Mouse (Mus musculus) hindbrain, embryonic 16.5 days (tissue): ENCODE measurements around the gene Cd68. TPM values are rescaled to one million over a fixed set of nuclear protein-coding genes. Genes with fewer than 3 reads are reported as not detected.
"Not testable (repeated sequence)": the region's sequence is repeated elsewhere in the genome, so short reads cannot be mapped to it uniquely, and the experiment has no call there.

Source experiments
- ATAC-seq: fragments of 200-750 bp; cut with Nextera tagmentation; 2 replicates; pipeline ENCODE4 v1.8.0; 2017; ENCODE audit warnings: moderate TSS enrichment, moderate library complexity
- H3K27ac ChIP-seq: fragments of 300-500 bp; sonication (generic); 2 replicates; pipeline ENCODE4 v1.5.1; 2014; ENCODE audit warnings: low read depth, mild to moderate bottlenecking, control low read depth, low read length, moderate library complexity
- H3K27me3 ChIP-seq: fragments of 300-500 bp; sonication (generic); replicated peaks from 2 replicates; pipeline ENCODE4 v1.6.1; 2014; ENCODE audit warnings: low read length; ENCODE audit not compliant: control insufficient read depth, insufficient read depth
- H3K36me3 ChIP-seq: fragments of 300-500 bp; sonication (generic); 2 replicates; pipeline ENCODE4 v1.6.1; 2014; ENCODE audit warnings: mild to moderate bottlenecking, low read length, moderate library complexity, mixed read lengths; ENCODE audit not compliant: control insufficient read depth, insufficient read depth
- H3K4me1 ChIP-seq: fragments of 300-500 bp; sonication (generic); 2 replicates; pipeline ENCODE4 v1.6.1; 2014; ENCODE audit warnings: low read depth, low read length; ENCODE audit not compliant: control insufficient read depth, insufficient read depth
- H3K4me2 ChIP-seq: fragments of 300-500 bp; sonication (generic); 2 replicates; pipeline ENCODE4 v1.6.1; 2014; ENCODE audit warnings: mild to moderate bottlenecking, low read length, control low read depth, moderate library complexity
- H3K4me3 ChIP-seq: fragments of 300-500 bp; sonication (generic); 2 replicates; pipeline ENCODE4 v1.5.1; 2014; ENCODE audit warnings: mild to moderate bottlenecking, low read length, control low read depth, moderate library complexity
- H3K9ac ChIP-seq: fragments of 300-500 bp; sonication (generic); 2 replicates; pipeline ENCODE4 v1.6.1; 2014; ENCODE audit warnings: low read depth, mild to moderate bottlenecking, control low read depth, low read length, moderate library complexity
- H3K9me3 ChIP-seq: fragments of 300-500 bp; sonication (generic); 2 replicates; pipeline ENCODE4 v1.6.1; 2014; ENCODE audit warnings: mild to moderate bottlenecking, low read length, moderate library complexity; ENCODE audit not compliant: control insufficient read depth
- WGBS: fragments of 180-500 bp; shearing (Covaris S2); extraction: QIAGEN DNeasy Blood & Tissue Kit; methylation state at CpG from one replicate; pipeline ENCODE4 v1.1.7; 2014; 5-methylcytosine and 5-hydroxymethylcytosine counted together
- polyA plus RNA-seq: library from polyadenylated mRNA; unstranded; fragments of >200 nt; fragmentation: Nextera tagmentation; extraction: Ambion mirVana; gene quantifications from 2 replicates; pipeline ENCODE4 v1.2.1, GENCODE M21; 2015

Cd68 gene
- polyA plus RNA-seq, 1 experiment from 2014 or later = 11.5 TPM

DNA sequence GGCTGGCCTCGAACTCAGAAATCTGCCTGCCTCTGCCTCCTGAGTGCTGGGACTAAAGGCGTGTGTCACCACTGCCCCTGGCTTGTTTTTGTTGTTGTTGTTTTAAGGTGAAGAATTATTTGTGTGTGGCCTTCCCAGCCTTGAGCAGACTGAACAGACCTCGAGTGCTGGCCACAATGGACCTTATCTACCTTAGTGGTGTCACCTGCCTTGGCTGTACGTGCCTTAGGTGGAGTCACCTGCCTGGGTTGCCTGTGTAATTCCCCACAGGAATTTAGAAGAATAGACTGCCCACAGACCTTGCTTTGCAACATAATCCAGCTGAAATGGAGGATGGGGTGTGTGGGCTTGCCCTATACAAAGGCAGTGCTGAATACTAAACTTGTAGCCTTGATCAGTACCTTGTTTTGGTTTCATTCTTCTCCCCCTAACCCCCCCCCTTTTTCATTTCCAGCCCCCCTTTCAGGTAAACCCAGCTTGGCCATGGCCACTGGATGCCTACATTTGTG lies 42.0 kb upstream of the Cd68 start:
- H3K4me2 ChIP-seq = no peak overlapping the region
- no peak overlapping the region for H3K4me3 ChIP-seq
- no peak overlapping the region for H3K27ac ChIP-seq
- H3K9ac ChIP-seq = no peak overlapping the region
- no peaks in the 10 kb centered on the region for H3K27me3 ChIP-seq
- no peaks in the 10 kb centered on the region for H3K9me3 ChIP-seq
- WGBS = 86% methylated on average over 4 of the region's 4 CpGs
- no peaks in the 10 kb centered on the region for H3K4me1 ChIP-seq
- H3K36me3 ChIP-seq = no peaks in the 10 kb centered on the region
- no peak for ATAC-seq

DNA sequence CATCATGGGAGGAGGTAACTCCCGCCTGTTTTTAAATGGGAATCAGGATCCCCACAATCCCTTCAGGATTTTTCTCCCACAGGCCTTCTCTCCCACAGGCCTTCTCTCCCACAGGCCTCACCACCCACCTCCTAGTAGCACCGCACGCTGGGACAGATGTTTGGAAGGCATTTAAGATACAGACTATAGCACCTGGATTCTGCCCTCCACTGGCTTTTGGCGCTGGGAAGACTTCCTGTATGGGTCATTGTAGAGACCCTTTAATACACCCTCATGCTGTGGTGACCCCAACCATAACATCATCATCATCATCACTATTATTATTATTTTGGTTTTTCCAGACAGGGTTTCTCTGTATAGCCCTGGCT lies 41.5 kb upstream of the Cd68 start:
- no peaks in the 10 kb centered on the region for H3K36me3 ChIP-seq
- H3K4me2 ChIP-seq = no peak overlapping the region
- H3K9ac ChIP-seq = no peak overlapping the region
- H3K9me3 ChIP-seq = no peaks in the 10 kb centered on the region
- ATAC-seq = no peak
- WGBS = 91% methylated on average over 4 of the region's 4 CpGs
- H3K4me1 ChIP-seq = no peaks in the 10 kb centered on the region
- H3K4me3 ChIP-seq = no peak overlapping the region
- H3K27me3 ChIP-seq = no peaks in the 10 kb centered on the region
- H3K27ac ChIP-seq = peak overlapping the region; percentile 40; the same call in 1 of the 2 replicates

DNA sequence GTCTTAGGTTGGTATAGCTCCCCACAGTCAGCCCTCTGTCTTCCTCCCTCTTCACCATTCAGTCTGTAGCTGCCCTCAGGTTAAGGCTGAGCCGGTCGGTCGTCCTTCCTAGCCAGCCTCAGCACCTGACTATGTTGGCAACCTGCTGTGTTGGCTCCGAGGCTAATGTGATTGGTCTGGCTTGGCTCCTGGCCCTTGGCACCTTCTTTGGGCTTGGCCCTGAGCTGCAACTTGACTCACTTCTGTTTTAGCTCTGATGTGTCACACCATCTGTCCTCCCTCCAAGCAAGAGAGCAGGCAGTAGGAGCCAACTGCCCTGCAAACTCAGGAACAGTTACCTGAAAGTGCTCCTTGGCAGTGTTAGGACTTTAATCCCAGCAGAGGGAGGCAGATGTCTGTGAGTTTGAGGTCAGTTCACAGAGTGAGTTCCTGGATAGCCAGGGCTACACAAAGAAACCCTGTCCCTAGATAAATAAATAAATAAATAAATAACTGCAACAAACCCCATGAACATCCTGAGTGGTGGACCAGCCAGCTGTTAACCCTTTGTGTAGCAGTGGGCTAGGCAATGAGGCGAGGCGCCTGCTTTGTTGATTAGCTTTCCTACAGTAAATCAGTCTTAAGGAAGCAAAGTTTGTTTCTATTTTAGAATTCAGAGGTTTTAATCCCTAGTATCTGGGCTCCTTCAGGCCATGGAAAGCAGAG lies 41.0 kb upstream of the Cd68 start:
- H3K9me3 ChIP-seq = no peaks in the 10 kb centered on the region
- no peak overlapping the region for H3K4me2 ChIP-seq
- H3K36me3 ChIP-seq = no peaks in the 10 kb centered on the region
- H3K27me3 ChIP-seq = no peaks in the 10 kb centered on the region
- peak; percentile 76 for ATAC-seq
- 46% methylated on average over 6 of the region's 6 CpGs for WGBS
- H3K27ac ChIP-seq = peak overlapping the region; percentile 40; the same call in 1 of the 2 replicates
- no peaks in the 10 kb centered on the region for H3K4me1 ChIP-seq
- H3K4me3 ChIP-seq = no peak overlapping the region
- no peak overlapping the region for H3K9ac ChIP-seq

DNA sequence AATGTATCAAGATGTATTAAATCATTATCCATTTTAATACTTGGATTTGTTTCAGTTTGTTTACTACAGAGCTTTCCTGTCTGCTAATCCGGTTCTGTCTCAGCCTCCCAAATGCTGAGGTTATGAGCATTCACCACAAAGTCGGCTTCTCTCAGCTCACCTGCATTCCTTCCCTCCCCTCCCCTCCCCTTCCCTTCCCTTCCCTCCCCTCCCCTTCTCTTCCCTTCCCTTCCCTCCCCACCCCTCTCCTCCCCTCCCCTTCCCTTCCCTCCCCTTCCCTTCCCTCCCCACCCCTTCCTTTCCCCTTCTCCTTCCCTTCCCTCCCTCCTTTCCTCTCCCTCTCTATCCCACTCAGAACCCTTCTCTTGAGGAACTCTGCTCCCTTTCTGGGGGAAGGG lies 38.7 kb upstream of the Cd68 start:
- no peaks in the 10 kb centered on the region for H3K27me3 ChIP-seq
- no peaks in the 10 kb centered on the region for H3K36me3 ChIP-seq
- H3K9me3 ChIP-seq = no peaks in the 10 kb centered on the region
- no peak for ATAC-seq
- WGBS = 65% methylated on average over 2 of the region's 2 CpGs
- no peak overlapping the region for H3K4me3 ChIP-seq
- H3K4me2 ChIP-seq = no peak overlapping the region
- H3K27ac ChIP-seq = no peak overlapping the region
- no peak overlapping the region for H3K9ac ChIP-seq
- H3K4me1 ChIP-seq = no peaks in the 10 kb centered on the region

DNA sequence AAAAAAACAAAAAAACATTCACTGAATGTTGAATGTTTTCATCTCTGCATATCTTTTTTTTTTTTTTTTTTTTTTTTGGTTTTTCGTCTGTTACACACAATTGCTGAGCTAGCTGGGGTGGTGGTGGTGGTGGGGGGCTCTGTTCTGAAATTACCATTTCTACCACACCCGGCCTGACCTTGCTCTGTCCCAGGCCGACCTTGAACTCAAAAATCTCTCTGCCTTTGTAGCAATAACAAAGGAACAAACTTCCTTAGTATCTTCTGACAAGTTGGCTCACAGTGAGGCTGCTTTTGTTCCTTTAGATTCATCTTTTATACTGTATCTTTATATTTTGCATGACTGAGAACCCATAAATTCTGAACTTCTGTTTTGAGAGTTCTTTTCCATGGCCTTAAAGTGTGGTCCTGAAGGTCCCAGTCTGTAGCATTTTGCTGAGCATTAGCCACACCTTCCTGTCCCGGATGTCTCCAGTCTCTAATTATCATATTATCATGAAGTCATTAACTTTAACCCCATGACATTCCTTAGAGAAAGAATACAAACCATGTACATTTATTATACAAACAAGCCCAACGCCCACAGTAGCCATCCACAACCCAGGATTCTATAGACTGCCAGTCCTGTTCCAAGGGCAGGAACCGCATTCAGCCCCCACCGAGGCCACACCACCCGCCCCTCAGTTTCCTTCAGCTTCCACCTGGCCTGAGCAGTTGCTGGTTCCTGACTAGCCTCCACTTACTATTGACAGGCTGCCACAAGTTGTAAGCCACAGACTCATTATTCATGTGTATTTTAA lies 38.1 kb upstream of the Cd68 start:
- Histone ChIP-seq H3K4me3 (no peak overlapping the region), H3K27me3 (no peaks in the 10 kb centered on the region), H3K4me1 (no peaks in the 10 kb centered on the region), H3K36me3 (no peaks in the 10 kb centered on the region), H3K9ac (no peak overlapping the region), H3K9me3 (no peaks in the 10 kb centered on the region), H3K27ac (no peak overlapping the region), H3K4me2 (no peak overlapping the region)
- WGBS = 54% methylated on average over 8 of the region's 8 CpGs
- no peak for ATAC-seq

DNA sequence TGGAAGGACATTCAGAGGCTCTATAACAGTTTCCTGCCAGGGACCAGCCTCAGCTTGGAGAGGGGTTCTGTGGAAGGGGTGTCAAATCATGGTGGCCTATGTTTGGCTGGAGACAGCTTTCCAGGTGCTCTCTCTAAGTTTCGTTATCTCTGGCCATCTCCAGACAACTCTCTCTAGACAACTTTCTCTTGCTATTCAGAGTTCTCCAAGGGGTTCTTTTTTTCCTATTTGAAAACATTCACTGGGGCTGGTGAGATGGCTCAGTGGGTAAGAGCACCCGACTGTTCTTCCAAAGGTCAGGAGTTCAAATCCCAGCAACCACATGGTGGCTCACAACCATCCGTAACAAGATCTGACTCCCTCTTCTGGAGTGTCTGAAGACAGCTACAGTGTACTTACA lies 37.4 kb upstream of the Cd68 start:
- WGBS = 57% methylated on average over 2 of the region's 3 CpGs
- ATAC-seq, H3K4me3 ChIP-seq, H3K4me1 ChIP-seq, H3K27ac ChIP-seq, H3K9ac ChIP-seq, H3K9me3 ChIP-seq, H3K36me3 ChIP-seq, H3K4me2 ChIP-seq, H3K27me3 ChIP-seq: not testable (repeated sequence)

DNA sequence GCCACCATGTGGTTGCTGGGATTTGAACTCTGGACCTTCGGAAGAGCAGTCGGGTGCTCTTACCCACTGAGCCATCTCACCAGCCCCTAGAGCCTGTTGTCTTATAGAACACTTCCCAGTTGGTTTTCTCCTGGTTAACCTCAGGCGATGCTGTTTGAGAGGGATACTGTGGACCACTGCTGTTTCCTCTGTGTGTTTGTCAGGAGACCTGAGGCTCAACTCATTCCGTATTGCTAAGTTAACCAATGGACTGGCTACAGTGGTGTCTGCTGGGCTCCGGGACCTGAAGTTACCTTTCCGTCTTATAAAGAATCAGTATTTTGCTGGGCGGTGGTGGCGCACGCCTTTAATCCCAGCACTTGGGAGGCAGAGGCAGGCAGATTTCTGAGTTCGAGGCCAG lies 36.9 kb upstream of the Cd68 start:
- 94% methylated on average over 10 of the region's 10 CpGs for WGBS
- not testable (repeated sequence) for H3K9me3 ChIP-seq, H3K27me3 ChIP-seq, H3K36me3 ChIP-seq, ATAC-seq, H3K4me3 ChIP-seq, H3K9ac ChIP-seq, H3K4me2 ChIP-seq, H3K4me1 ChIP-seq, H3K27ac ChIP-seq

DNA sequence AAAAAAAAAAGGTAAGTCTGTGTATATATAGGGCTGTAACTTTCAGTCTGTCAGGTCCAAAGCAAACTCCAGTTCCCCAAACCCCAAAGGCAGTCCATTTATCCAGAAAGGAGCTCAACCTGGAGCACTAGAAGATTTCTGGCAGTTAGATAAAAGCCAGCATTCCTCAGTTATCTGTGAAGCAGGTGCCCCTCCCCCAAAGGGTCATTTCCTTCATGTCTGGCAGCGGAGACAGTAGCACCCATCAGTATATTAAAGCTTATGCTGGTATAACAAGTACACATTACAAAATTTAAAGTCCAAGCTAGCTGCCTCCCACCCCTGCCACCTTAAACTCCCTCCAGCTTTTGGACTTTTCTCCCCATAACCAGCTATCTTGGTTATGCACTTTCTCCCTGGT lies 33.6 kb upstream of the Cd68 start:
- Histone ChIP-seq H3K4me2 (no peak overlapping the region), H3K4me1 (peaks cover 11% of the 10 kb centered on the region), H3K36me3 (no peaks in the 10 kb centered on the region), H3K9me3 (no peaks in the 10 kb centered on the region), H3K9ac (no peak overlapping the region), H3K4me3 (no peak overlapping the region), H3K27ac (no peak overlapping the region), H3K27me3 (no peaks in the 10 kb centered on the region)
- whole genome bisulfite sequencing = 86% methylated on average over 1 of the region's 1 CpGs
- ATAC-seq = no peak

DNA sequence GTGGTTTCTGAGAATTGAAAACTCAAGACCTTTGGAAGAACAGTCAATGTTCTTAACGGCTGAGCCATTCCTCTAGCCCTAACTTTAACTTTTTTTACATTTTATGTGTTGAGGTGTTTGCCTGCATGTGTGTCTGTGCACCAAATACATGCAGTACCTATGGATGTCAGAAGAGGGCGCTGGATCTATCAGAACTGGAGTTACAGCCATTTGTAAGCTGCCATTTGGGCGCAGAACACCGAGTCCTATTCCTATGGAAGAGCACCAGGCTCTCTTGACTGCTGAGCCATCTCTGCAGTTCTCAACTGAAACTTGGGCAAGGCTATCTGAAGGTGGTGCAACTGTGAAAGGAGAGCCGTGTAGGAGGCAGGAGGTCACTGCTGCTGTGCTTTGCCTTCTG lies 32.6 kb upstream of the Cd68 start:
- no peaks in the 10 kb centered on the region; the same call in 1 of the 2 replicates for H3K27me3 ChIP-seq
- WGBS = 70% methylated on average over 5 of the region's 5 CpGs
- no peak overlapping the region for H3K4me2 ChIP-seq
- ATAC-seq = no peak
- H3K4me3 ChIP-seq = no peak overlapping the region
- H3K4me1 ChIP-seq = peaks cover 11% of the 10 kb centered on the region
- H3K9ac ChIP-seq = no peak overlapping the region
- H3K9me3 ChIP-seq = no peaks in the 10 kb centered on the region
- no peak overlapping the region for H3K27ac ChIP-seq
- H3K36me3 ChIP-seq = no peaks in the 10 kb centered on the region
